Mouse (Mus musculus) lung, embryonic 15.5 days (tissue): Measurements from ENCODE around the gene Hmgb4. TPM values are rescaled to one million over a fixed set of nuclear protein-coding genes. Genes with fewer than 3 reads are reported as not detected.

Experiments used
- ATAC-seq: fragments of 200-750 bp; cut with Nextera tagmentation; 2 replicates; pipeline ENCODE4 v1.8.0; 2017; ENCODE audit warnings: moderate number of reproducible peaks, borderline replicate concordance; ENCODE audit not compliant: low FRiP score, low TSS enrichment; ENCODE audit errors: extremely low read depth
- H3K27ac ChIP-seq: fragments of 300-500 bp; sonication (generic); 2 replicates; pipeline ENCODE4 v1.5.1; 2015; ENCODE audit warnings: moderate library complexity, mild to moderate bottlenecking, inconsistent platforms
- H3K27me3 ChIP-seq: fragments of 300-500 bp; sonication (generic); 2 replicates; pipeline ENCODE4 v1.6.1; 2015; ENCODE audit warnings: inconsistent platforms
- H3K36me3 ChIP-seq: fragments of 300-500 bp; sonication (generic); 2 replicates; pipeline ENCODE4 v1.6.1; 2015; ENCODE audit warnings: inconsistent platforms
- H3K4me1 ChIP-seq: fragments of 300-500 bp; sonication (generic); 2 replicates; pipeline ENCODE4 v1.6.1; 2015; ENCODE audit warnings: inconsistent platforms
- H3K4me2 ChIP-seq: fragments of 300-500 bp; sonication (generic); 2 replicates; pipeline ENCODE4 v1.6.1; 2015; ENCODE audit warnings: inconsistent platforms, mild to moderate bottlenecking, moderate library complexity
- H3K4me3 ChIP-seq: fragments of 300-500 bp; sonication (generic); 2 replicates; pipeline ENCODE4 v1.5.1; 2015; ENCODE audit warnings: mild to moderate bottlenecking, inconsistent platforms
- H3K9ac ChIP-seq: fragments of 300-500 bp; sonication (generic); 2 replicates; pipeline ENCODE4 v1.6.1; 2015; ENCODE audit warnings: inconsistent platforms
- H3K9me3 ChIP-seq: fragments of 300-500 bp; sonication (generic); 2 replicates; pipeline ENCODE4 v1.6.1; 2016; ENCODE audit warnings: inconsistent platforms
- WGBS: fragments of 180-500 bp; shearing (Covaris S2); methylation state at CpG from one replicate; pipeline ENCODE4 v1.1.7; 2015; 5-methylcytosine and 5-hydroxymethylcytosine counted together
- polyA plus RNA-seq: library from polyadenylated mRNA; unstranded; fragments of >200 nt; fragmentation: Nextera tagmentation; extraction: Ambion mirVana; gene quantifications from 2 replicates; pipeline ENCODE4 v1.2.1, GENCODE M21; 2015

Hmgb4 gene
- polyA plus RNA-seq, 1 experiment from 2014 or later, result not detected

GRCm38 (mm10) chr4:128217991-128218595 is 42.7 kb downstream of the Hmgb4 start:
- Histone ChIP-seq H3K36me3 (no peaks in the 10 kb centered on the region), H3K9ac (no peak overlapping the region), H3K27me3 (no peaks in the 10 kb centered on the region), H3K27ac (no peak overlapping the region), H3K4me2 (no peak overlapping the region), H3K4me3 (no peak overlapping the region), H3K4me1 (no peaks in the 10 kb centered on the region), H3K9me3 (no peaks in the 10 kb centered on the region)
- 60% methylated on average over 13 of the region's 13 CpGs for WGBS
- ATAC-seq, result no peak
